Mouse (Mus musculus): ENCODE measurements at regions not wholly inside any gene's neighbourhood (a gene's known extent, or its start where the extent isn't known, plus 50 kb on each side); places are given as distances from the start of the nearest gene placed in this dataset.
A peak's percentile ranks its signal among the peaks of the same experiment; 100 is the strongest.

- peak; percentile 14 to 19 for DNase-seq (ENCODE audit: low spot score in 2 of 2)
These were observed 673.5 kb downstream of the Olfm4 start for GRCm38 (mm10) chr14:80657408-80657807.

- no peak for DNase-seq (ENCODE audit: low spot score in 2 of 2)
These were observed 699.0 kb downstream of the Olfm4 start for GRCm38 (mm10) chr14:80682876-80683275.

GRCm38 (mm10) chr14:80683282-80683681 lies 699.4 kb downstream of the Olfm4 start:
- DNase-seq (ENCODE audit: low spot score in 2 of 2), result no peak

GRCm38 (mm10) chr14:80683703-80684102 lies 699.8 kb downstream of the Olfm4 start:
- no peak for DNase-seq (ENCODE audit: low spot score in 2 of 2)

GRCm38 (mm10) chr14:80690476-80690875 lies 706.6 kb downstream of the Olfm4 start:
- DNase-seq (ENCODE audit: low spot score in 2 of 2), result no peak

GRCm38 (mm10) chr14:80722766-80723531 lies 739.1 kb downstream of the Olfm4 start:
- DNase-seq (ENCODE audit: low spot score in 2 of 2), result no peak

- DNase-seq (ENCODE audit: low spot score in 2 of 2), result no peak
These were observed 747.3 kb downstream of the Olfm4 start for GRCm38 (mm10) chr14:80731194-80731593.

All from right cerebral cortex, postnatal 36 days (tissue).